ENCODE assay signal across 8 mouse cellular contexts in genomic region chr12:82469706-82470361, GRCm38 (mm10).
DNase-seq lines count a peak whose midpoint lies in the region; ATAC-seq lines count a peak whose summit lies in the region.

No protein-coding gene starts in this region.

- H3K9ac ChIP-seq in hindbrain, embryonic 15.5 days, result peak overlapping the region; percentile 55

- no peaks in the 10 kb centered on the region for H3K36me3 ChIP-seq in hindbrain, embryonic 15.5 days

- H3K9me3 ChIP-seq in hindbrain, embryonic 15.5 days, result no peaks in the 10 kb centered on the region

- H3K27me3 ChIP-seq in hindbrain, embryonic 15.5 days, result no peaks in the 10 kb centered on the region

- peak overlapping the region; percentile 81 for H3K27ac ChIP-seq in hindbrain, embryonic 15.5 days (replicated peaks)

- peak; percentile 84 for ATAC-seq in hindbrain, embryonic 15.5 days (ENCODE audit: low FRiP score, low read depth)

- H3K4me1 ChIP-seq in hindbrain, embryonic 15.5 days (replicated peaks), result no peaks in the 10 kb centered on the region

- DNase-seq in Muller cell, postnatal 12 days (ENCODE audit: inconsistent ontology term), result peak; percentile 83
- DNase-seq in cerebellum, postnatal 10 days, result peak; percentile 91 to 93
- peak; percentile 88 to 93 for DNase-seq in frontal cortex, postnatal 36 days (ENCODE audit: low spot score in 2 of 2)
- peak; percentile 85 to 86 for DNase-seq in layer of hippocampus, postnatal 36 days
- peak; percentile 93 for DNase-seq in lung, postnatal 25 days (ENCODE audit: low spot score)
- DNase-seq in retina, adult 2 months (ENCODE audit: low read depth, low spot score), result peak; percentile 20
- DNase-seq in thymus, postnatal 25 days, result peak; percentile 89

- 8% methylated on average over 12 of the region's 12 CpGs for WGBS in hindbrain, embryonic 15.5 days

- H3K4me2 ChIP-seq in hindbrain, embryonic 15.5 days, result peak overlapping the region; percentile 95

- peak overlapping the region; percentile 52 for H3K4me3 ChIP-seq in hindbrain, embryonic 15.5 days

Comparison
In these comparisons a context has a peak if more than half of its experiments do, and no peak if none do; other contexts are left out.
1. Peak in every context shown above with its lines: DNase-seq, ATAC-seq, H3K4me3 ChIP-seq and H3K27ac ChIP-seq.
2. DNase-seq: peak in every context shown above with its lines; median percentile 93 in lung, postnatal 25 days; 92 in cerebellum, postnatal 10 days; 90 in frontal cortex, postnatal 36 days; 89 in thymus, postnatal 25 days; 86 in layer of hippocampus, postnatal 36 days; 83 in Muller cell, postnatal 12 days; 20 in retina, adult 2 months.